Mouse (Mus musculus) layer of hippocampus, postnatal 10 days (tissue): ENCODE results near the gene Wt1. TPM values are rescaled to one million over a fixed set of nuclear protein-coding genes. Genes with fewer than 3 reads are reported as not detected.

Source experiments
- DNase-seq, 2 experiments: peaks; one replicate each; pipeline ENCODE4 v3.0.0; 2021; ENCODE audit warnings: low spot score in 2 of 2
- total RNA-seq, 2 experiments: library from RNA; stranded (reverse); gene quantifications; 2 replicates each; pipeline ENCODE4 v1.2.3; 2021

Wt1 gene
- total RNA-seq, 2 experiments from 2014 or later: 0.18 to 0.39 TPM

DNA sequence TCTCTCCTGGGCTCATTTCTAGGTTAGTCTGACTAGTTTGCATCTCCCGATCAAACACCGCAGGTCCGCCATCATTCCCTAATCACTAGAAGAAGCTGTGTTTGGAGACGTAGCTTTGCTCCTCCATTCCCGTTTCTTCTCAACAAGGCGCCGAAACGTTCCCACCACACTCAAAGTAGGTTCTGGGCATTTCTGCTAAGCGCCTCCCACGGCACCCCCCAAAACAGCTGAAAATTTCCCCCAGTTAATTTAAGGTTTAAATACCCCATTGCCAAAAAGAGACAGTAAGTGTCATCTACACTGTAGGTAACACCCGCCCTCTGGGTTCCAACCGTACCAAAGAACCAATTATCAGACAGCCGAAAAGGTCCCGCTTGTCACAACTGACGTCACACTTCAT lies 688 bp upstream of the Wt1 start:
- no peak for DNase-seq

DNA sequence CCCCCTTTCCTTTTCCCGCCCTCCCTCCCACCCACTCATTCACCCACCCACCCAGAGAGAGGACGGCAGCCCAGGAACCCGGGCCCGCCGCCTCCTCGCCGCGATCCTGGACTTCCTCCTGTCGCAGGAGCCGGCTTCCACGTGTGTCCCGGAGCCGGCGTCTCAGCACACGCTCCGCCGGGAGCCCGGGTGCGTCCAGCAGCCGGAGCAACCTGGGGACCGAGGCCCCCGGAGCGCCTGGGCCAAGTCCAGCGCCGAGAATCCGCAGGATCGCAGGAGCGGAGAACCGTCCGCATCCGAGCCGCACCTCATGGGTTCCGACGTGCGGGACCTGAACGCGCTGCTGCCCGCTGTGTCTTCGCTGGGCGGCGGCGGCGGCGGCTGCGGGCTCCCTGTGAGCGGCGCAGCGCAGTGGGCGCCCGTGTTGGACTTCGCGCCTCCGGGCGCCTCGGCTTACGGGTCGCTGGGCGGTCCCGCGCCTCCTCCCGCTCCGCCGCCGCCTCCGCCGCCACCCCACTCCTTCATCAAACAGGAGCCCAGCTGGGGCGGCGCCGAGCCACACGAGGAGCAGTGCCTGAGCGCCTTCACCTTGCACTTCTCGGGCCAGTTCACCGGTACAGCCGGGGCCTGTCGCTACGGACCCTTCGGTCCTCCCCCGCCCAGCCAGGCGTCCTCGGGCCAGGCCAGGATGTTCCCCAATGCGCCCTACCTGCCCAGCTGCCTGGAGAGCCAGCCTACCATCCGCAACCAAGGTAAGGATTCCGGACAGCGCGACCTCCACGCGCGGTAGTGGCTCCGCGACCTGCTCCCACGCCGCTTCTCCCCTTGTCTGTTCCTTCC lies 582 bp downstream of the Wt1 start:
- no peak for DNase-seq

DNA sequence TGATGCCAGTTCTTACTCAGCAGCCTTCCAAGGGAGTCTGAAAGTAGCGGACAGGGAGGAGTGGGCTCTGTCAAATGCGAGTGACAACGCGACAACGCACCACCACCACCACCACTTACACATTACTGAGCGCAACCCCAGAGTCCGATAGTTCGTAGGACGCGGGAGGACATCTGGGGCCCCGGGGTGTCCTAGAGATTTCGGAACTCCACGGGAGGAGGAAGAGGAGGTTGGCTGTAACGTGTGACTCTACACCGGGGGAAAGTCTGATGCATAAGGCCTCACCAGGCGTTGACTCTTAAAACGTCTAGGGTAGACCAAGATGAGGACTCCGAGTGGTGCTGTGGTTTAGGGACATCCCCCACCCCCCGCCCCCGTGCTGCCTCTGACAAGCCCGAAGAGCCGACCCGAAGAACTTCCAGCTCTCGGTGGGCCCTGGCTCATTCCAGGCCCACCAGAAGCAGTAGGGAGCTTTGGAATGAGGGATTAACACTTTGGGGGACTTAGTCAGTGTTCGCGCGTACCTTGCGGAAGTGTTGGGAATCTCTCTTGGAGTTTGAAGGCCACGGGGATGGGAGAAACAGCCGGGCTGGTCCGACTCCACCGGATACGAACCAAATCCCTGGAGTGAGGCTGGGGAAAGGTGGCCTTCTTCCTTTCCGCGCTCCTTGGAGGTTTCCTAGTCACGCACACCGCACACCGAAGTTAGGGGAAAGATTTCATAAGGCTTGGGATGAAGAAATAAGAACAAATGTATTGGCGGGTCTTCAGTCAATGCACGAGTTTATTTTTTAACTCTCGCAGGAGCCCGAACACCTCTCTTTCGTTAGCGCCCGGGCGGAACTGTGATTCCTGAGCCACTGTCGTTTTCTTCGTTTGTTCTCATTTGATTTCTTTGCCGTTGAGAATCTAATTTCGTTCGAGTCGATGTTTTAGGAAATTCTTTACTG lies 1.5 kb downstream of the Wt1 start:
- DNase-seq: peak in 1 of 2 experiments; percentile 6

DNA sequence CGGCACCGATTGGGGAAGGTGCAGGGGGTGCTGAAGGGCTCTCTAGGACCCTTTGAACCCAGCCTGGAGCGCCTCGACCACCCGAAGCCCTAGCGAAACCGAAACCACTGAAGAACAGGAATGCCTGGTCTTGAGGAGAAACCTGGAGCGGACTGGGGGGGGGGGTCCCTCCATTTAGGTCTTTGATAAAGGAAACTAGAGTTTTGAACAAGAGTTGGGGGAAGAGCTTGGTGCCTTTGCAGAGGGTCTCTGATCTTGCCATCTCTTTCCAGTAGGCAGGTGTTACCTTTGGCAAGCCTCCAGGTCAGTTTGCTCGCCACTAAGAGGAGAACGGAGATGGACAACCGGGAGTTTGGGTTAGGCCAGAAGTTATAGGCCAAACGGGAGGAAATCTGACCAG lies 2.2 kb downstream of the Wt1 start:
- DNase-seq: no peak

DNA sequence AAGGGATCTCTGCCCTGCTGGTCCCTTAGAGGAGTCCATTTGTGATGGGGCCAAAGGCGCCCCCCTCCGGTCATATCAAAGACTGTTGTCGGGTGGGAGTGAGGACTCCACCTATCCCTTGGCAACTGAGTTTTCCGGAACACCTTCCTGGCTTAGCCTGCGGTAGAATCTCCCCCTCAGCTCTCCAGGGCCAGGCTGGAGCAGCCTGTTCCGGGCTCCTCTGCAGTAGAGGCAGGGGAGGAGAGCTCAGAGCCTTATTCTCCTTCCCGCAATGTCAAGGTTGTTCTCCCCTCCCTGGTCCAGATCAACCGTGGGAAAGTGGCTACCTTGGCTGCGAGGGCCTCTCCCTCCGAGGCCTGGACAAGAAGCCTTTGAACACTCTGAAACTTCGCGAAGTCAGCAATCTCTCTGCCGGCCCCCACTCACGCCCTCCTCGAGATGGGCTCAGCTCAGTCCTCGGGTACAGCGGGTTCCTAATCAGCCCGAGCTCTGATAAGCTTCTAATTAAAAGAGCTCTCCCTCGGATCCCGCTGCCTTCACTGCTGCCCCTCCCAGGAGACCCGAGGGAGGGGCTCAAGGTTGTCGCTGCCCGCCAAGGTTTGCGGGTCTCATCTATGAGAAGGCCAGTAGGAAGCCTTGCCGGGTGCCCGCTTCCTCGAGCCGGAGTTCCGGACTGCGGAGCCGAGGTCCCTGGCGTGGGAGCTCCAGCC lies 4.2 kb downstream of the Wt1 start:
- no peak for DNase-seq

DNA sequence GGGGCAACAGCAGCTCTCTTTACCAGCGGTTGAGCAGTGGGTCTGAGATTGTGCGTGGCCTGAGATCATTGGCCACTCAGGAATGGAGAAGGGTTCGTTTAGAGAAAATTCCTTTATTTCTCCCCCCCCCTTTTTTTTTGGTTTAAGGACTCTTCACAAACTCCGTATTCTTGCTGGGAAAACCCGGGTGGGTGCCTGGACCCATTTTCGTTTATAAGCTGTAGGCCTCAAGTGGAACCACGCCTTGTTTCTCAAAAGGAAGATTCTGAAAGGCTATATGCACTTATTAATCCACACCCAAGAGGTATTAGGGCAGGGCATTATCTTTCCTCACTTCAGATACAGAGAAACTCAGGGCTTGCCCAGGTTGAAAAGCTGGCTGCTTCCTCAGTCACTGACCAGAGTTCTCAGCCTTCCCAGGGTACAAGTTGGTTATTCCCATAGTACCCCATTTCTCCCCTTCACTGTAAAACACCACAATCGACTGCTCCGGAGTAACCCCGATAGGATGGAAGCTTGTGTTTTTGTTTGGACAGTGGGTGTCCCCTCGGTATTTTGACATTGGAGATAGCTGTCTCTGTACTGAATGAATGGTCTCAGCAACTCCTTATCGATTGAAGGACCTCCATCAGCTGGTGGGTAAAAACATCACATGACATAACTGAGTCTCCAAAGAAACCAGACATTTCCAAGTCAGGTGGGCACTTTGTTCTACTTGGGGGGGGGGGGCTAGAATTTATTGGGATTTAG lies 4.9 kb downstream of the Wt1 start:
- DNase-seq: no peak

DNA sequence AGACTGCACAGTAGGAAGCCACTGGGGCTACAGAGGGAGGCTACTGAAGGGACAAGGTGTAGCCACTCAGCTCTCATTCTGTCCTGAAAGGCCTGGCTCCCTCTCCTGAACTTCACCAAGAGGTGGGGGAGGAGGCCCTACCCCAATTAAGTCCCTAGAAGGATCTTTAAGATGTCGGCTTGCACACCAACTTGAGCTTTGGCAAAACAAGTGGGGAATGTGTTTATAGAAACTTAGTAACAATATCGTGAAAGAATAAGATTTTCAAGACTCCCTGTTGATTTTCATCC lies 5.4 kb downstream of the Wt1 start:
- no peak for DNase-seq

DNA sequence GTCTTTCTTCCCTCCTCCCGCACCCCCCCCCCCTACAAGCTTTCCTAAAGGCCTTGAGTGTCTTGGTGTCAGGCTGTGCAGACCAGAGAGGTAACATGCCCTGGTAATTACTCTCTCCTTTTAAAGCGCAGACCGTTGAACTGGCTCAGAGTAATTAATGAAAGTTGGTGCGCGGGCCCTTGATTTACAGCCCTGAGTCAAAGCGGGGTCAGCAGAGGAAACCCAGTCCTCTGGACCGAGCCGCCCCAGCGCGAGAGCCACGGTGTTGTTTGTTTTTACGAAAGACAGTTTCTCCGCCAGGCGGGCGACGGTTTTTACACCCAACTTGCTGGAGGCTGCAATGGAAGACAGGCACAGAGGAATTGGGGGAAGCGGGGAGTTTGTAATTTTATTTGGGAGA lies 6.0 kb downstream of the Wt1 start:
- no peak for DNase-seq

DNA sequence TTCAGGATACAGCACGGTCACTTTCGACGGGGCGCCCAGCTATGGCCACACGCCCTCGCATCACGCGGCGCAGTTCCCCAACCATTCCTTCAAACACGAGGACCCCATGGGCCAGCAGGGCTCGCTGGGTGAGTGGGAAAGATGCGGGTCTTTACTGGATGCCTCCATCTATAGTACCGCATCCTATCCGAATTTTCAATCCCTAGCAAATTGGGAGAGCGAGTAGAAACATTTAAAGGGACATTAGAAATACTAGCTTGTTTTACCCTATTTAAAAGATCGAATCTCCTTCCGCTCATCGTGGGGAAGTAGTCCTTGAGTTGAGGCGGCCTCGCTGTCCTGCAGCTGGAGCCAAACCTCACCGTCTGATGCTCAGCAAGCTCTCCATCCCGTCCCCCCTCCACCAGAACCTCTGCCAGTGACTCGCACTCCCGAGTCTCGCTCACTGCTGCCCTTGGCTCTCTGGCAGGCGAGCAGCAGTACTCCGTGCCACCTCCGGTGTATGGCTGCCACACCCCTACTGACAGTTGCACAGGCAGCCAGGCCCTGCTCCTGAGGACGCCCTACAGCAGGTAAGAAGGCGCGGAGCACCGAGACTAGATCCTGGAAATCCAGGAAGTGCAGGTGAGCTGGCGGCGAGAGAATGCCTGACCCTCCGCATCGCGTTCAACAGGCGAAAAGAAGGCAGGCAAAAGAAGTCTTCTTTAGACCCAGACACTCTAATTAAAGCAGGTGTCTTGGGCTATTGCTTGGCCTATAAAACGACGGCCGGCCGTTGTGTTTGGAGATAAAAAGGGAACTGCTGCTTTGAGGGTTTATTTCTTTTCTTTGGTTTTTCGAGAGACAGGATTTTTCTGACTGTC lies 6.8 kb downstream of the Wt1 start:
- no peak for DNase-seq

DNA sequence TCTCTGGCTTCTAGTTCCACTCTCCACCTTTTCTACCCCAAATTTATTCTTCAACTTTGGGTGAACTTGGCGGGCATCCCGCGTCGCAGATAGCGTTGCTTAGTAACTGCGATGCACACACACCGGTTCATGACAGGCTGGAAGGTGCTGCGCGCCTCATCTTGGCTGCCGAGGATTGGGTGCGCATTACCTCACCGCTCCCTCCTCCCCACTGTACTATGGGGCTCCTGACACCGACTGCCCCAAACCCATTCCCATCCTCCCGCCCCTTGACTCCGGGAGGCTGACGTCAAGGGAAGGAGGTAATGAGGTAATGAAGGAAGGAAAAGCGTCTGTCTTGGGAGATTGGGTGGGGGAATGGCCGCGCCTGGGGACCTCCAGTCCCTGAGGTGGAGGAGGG lies 8.0 kb downstream of the Wt1 start:
- no peak for DNase-seq

DNA sequence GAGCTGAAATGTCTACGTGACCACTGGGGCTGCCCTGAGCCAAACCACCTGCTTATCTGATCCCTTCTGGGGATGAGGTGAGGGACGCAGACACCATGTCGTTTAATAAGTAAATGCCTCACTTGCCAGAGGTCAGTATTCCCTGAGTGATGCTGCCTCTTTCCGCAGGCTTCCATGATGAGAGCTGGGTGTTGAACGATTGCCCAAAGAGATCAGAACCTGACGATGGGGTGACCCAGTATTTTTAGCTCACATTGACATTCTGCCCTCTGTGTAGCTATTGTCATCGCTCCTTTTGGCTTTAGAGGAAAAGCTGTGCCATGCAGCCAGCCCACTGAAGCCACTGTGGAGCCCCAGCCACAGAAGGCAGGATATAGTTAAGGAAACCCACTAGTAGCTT lies 13.1 kb downstream of the Wt1 start:
- no peak for DNase-seq

DNA sequence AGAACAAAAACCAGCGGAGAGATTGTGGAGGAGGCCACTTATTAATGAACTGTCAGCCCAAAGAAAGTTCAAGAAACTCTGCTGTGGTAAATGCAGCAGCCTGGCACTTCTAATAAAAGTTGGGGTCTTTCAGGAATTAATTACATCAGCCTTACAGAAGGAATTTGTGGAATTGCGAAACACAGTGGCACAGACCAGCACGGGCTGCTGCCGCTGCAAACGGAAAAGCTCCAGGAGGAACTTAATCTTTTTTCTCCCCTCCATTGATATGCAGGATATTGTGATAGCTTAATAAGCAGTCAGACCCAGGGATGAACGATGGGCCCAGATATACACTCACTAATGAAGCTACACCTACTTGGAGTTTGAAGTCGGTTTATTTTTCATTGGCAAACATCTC lies 15.0 kb downstream of the Wt1 start:
- no peak for DNase-seq

DNA sequence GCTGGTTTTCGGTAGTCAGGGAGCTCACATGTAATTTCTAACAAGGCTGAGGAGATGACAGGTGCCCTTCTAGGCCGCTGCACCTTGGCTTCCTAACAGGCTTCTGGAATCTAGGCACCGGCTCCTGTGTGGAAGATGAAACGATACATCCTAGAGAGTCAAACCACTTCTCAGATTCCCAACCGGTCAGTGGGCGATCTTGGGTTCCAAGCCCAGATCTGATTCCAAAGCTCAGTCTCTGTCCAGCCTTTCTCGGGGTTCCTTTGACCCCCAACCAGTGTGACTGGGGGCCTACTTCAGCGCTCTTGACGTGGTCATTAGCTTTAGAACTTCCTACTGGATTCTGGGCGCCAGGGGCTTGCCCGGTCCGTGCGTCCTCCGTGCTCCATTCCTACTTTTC lies 17.4 kb downstream of the Wt1 start:
- no peak for DNase-seq

DNA sequence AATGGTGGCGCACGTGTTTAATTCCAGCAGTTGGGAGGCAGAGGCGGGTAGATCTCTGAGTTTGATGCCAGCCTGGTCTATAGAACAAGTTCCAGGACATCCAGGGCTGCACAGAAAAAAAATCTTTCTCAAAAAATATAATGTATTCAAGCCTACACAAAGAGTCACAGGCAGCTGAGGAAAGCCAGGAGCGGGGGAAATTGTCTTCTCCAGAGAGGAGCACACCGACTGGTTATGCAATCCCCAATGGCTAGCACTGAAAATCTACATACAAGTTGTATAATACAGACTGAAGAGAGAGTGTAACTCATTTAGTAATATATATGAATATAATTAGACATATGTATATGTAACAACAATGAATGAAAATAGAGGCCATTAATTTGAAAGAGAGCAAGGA lies 25.2 kb downstream of the Wt1 start:
- DNase-seq: no peak

DNA sequence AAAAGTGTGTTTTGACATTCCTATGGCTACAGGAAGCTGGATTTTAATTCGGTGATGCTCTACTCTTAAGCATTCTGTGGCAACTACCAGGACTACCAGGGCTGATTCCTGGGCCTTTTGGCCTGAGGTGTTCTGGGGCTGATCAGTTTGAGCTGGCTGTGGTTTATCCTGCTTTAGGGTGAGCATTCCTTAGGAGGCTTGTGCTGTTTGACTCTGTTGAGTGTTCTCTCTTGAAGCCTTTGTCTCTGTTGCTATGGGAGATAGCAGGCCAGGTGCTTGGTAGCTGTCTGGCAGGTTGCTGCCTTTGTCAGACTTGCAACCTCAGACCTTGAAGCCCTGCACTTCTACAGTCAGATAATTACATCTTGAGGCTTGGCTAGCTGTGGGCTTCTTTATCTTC lies 26.7 kb downstream of the Wt1 start:
- no peak for DNase-seq

DNA sequence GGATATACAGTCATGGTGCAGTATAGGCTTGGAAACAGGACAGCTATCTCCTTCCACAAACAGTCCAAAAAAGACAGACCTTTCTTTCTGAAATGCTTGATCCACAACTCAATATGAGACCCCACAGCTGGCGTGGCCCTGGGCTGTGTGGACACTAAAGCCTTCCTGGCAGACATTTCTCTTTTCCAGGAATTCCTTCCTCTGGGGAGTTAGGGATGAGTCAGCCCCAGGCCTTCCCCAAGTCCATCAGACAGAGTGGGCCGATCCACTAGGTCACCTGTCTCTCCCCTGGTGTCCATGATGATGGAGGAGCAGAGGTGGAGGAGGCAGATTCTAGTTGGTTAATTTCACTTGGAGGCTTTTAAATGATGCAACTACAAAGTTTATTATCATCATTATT lies 34.6 kb downstream of the Wt1 start:
- no peak for DNase-seq

DNA sequence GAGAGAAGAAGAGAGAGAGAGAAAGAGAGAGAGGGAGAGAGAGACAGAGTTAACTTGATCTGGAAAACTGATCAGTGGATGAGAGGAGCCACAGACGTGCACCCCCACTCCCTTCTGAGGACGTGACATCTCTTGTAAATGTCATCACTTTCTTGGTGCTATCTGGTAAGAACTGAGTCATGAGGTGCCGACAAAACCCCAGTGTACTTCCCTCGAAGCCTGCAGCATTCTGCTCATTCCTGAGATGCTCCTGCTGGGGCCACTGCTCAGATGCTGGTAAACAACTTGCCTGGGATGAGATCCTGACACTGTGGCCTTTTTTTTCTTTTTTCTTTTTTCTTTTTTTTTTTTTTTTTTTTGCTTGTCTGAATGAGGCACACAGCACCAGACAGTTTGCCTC lies 36.4 kb downstream of the Wt1 start:
- DNase-seq: no peak

DNA sequence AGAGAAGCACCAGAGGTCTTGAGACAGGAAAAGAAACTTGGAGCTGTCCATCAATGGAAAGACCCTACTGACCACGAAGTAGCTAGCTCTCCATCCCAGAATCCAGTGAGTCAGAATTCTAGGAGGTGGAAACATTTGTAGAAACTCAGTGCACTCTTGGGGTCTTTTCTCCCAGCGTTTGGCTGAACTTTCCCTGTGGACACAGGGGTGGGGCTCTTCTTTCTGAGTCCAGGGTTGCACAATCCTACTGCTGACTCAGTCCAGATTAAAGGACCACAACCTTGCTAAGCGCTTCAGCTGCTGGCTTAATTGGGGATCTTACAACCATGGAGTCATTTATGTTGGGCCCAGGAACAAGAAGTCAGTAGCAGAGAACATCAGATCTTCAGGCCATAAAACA lies 41.8 kb downstream of the Wt1 start:
- DNase-seq: no peak

DNA sequence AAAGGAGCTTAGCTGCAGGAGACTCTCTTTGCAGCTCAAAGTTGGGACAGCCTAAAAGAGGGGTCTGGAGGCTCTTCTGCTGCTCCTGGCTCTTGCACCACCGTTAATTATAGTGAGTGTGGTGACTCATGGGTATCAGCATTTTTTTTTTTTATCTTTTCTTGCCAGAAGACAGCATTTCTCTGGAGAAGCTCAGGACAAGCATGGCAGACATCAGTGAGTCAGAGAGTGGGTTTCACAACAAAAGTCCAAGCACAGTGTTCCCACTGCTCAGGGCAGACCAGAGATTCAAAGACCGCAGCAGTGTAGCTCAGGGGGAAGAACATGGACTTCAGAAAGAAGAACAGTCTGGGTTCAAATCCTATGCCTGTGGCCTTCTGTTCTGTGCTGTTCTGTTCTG lies 47.9 kb downstream of the Wt1 start:
- no peak for DNase-seq

DNA sequence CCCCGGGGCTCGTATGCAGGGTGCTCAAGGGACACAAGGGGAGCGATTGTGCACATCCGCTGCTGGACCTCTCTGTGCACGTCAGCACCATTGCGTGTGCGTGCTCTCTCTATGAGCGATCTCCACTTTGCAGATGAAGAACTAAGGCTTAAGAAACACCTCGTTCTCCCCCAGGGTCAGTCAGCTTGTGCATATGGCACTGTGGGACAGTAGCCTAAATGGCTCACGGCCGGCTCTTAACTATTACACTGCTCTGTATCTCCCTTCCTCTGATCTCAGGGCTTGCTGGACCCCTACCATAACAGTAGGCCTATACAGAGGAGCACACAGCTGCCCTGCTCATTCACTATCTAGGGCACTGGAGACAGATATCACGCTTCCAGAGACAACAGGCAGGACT lies 52.5 kb downstream of the Wt1 start:
- no peak for DNase-seq
